Mouse (Mus musculus): Measurements from ENCODE around the gene Usp53. TPM values are rescaled to one million over a fixed set of nuclear protein-coding genes. Genes with fewer than 3 reads are reported as not detected.
A peak's percentile ranks its signal among the peaks of the same experiment; 100 is the strongest.
"Not testable (repeated sequence)": the region's sequence is repeated elsewhere in the genome, so short reads cannot be mapped to it uniquely, and the experiment has no call there.

The Usp53 gene
- total and polyA plus RNA-seq, 3 experiments = 0.03 to 0.08 TPM; not detected in 1

DNA sequence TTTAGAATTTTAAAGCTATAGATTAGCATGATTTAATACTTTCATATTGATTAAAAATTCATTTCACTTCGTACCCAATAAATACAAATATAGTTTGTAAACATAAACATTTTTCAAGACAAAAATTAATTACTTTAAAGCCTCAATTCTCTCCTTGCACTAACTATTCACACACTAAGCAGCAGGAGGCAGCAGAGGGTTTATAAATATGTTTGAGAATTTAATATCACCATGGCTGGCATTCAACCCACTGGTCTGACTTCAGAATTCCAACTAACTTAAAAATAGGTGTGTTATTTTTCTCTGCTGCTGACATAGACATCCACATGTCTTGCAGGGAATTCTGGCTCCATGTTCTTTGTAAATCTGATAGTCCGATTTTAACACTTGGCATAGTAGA, 45.1 kb downstream of the Usp53 start:
- H3K9ac ChIP-seq (ENCODE audit: insufficient read depth, low read depth) = no peak overlapping the region
- no peaks in the 10 kb centered on the region for H3K27me3 ChIP-seq (replicated peaks)
- TF ChIP-seq MAX (IDR thresholded peaks at IDR 0.05; ENCODE audit: low read length) = no peak
- peak; percentile 86 for TF ChIP-seq SMC3 (IDR thresholded peaks at IDR 0.05; ENCODE audit: low read depth, low read length)
- peak; percentile 84 for TF ChIP-seq RAD21 (IDR thresholded peaks at IDR 0.05; ENCODE audit: low read depth, low read length)
- TF ChIP-seq RCOR1 (conservative IDR thresholded peaks at IDR 0.05; ENCODE audit: low read depth, low read length) = no peak
- peak; percentile 69 for TF ChIP-seq ZC3H11A (IDR thresholded peaks at IDR 0.05; ENCODE audit: low read depth, low read length)
- no peak for TF ChIP-seq USF1 (IDR thresholded peaks at IDR 0.05; ENCODE audit: low read depth, low read length)
- TF ChIP-seq EP300 (IDR thresholded peaks at IDR 0.05; ENCODE audit: low read length) = no peak
- TF ChIP-seq JUND (conservative IDR thresholded peaks at IDR 0.05; ENCODE audit: low read depth, low read length) = no peak
- TF ChIP-seq GABPA (IDR thresholded peaks at IDR 0.05; ENCODE audit: insufficient replicate concordance, low read depth, low read length) = no peak
- no peak for TF ChIP-seq NRF1 (IDR thresholded peaks at IDR 0.05; ENCODE audit: low read depth, low read length)
- no peak for TF ChIP-seq ETS1 (conservative IDR thresholded peaks at IDR 0.05; ENCODE audit: low read depth, low read length)
- TF ChIP-seq E2F4 (IDR thresholded peaks at IDR 0.05; ENCODE audit: insufficient replicate concordance, low read depth, low read length) = no peak
- TF ChIP-seq MXI1 (IDR thresholded peaks at IDR 0.05; ENCODE audit: low read depth, low read length) = no peak
- no peak for TF ChIP-seq ZNF384 (IDR thresholded peaks at IDR 0.05; ENCODE audit: low read depth, low read length)
- no peak for TF ChIP-seq POLR2AphosphoS2 (IDR thresholded peaks at IDR 0.05; ENCODE audit: low read depth, low read length)
- TF ChIP-seq USF2 (conservative IDR thresholded peaks at IDR 0.05; ENCODE audit: low read depth, low read length) = no peak
- no peak for TF ChIP-seq MYC (IDR thresholded peaks at IDR 0.05; ENCODE audit: low read depth, low read length)
- no peak for TF ChIP-seq MAZ (IDR thresholded peaks at IDR 0.05; ENCODE audit: low read depth, low read length)
- no peak for TF ChIP-seq JUN (IDR thresholded peaks at IDR 0.05; ENCODE audit: insufficient read depth, low read depth, low read length)
- no peak for TF ChIP-seq ZKSCAN1 (IDR thresholded peaks at IDR 0.05; ENCODE audit: borderline replicate concordance, low read depth, low read length)
- TF ChIP-seq CTCF (conservative IDR thresholded peaks at IDR 0.05 in 1 of 2, IDR thresholded peaks at IDR 0.05 in 1 of 2; ENCODE audit: low read depth in 2 of 2, low read length in 2 of 2) = peak in 1 of 2 experiments; percentile 87; a peak in 3 of 4 replicates
- TF ChIP-seq BHLHE40 (IDR thresholded peaks at IDR 0.05; ENCODE audit: low read depth, low read length) = no peak
- H3K4me2 ChIP-seq (ENCODE audit: insufficient read depth, low read depth, poor library complexity, severe bottlenecking) = no peak overlapping the region
- H3K4me1 ChIP-seq (ENCODE audit: control insufficient read depth in 1 of 2, insufficient read depth in 2 of 2) = peaks cover 6 to 9% of the 10 kb centered on the region in 2 experiments
- DNase-seq (ENCODE audit: extremely low read depth) = peak; percentile 43
- dilution Hi-C loops (cut with MboI; ENCODE audit: extremely low pct_ligation_motif_present, extremely low pct_unique_long_range_greater_than_20kb, low sequenced_read_pairs) = no loop called here
- H3K36me3 ChIP-seq (replicated peaks in 1 of 2; ENCODE audit: control insufficient read depth in 1 of 2, insufficient read depth in 1 of 2, low read length in 1 of 2) = no peaks in the 10 kb centered on the region
- in situ Hi-C loops (cut with MboI; ENCODE audit: low pct_ligation_motif_present, low pct_unique_long_range_greater_than_20kb, low sequenced_read_pairs) = loop anchor here (10.0 kb wide), 2 partner anchors 166 to 216 kb away; no protein-coding TSS in a partner anchor
- H3K27ac ChIP-seq (ENCODE audit: insufficient read depth, low read depth) = no peak overlapping the region
- H3K79me2 ChIP-seq (replicated peaks; ENCODE audit: control insufficient read depth, extremely low read depth, insufficient read depth, poor library complexity, severe bottlenecking) = no peaks in the 10 kb centered on the region
- H3K4me3 ChIP-seq (replicated peaks in 1 of 3; ENCODE audit: low read depth in 2 of 3, low read length in 2 of 3, poor library complexity in 1 of 3) = no peak overlapping the region
- H3K9me3 ChIP-seq (replicated peaks; ENCODE audit: low read length) = no peaks in the 10 kb centered on the region

DNA sequence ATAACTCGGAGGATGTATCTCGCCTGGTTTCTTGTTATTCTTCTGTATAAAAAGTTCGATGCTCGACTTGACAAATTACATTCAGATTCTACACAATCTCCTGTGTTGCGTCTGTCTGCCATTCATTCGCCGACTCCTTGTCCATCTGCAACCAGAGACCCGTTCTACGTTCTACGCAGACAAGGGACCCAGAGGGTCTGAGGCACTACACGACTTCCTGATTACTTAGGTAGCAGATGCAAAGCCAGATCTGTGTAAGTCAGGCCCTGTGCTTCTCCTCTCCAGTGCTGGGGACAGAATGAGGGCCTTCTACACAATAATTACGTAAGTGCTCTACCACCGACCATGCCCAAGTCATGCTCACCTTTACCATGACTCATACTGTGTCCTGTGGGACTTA, 47.1 kb downstream of the Usp53 start:
- dilution Hi-C loops (cut with MboI; ENCODE audit: extremely low pct_ligation_motif_present, extremely low pct_unique_long_range_greater_than_20kb, low sequenced_read_pairs); H3K4me2 ChIP-seq (ENCODE audit: insufficient read depth, low read depth, poor library complexity, severe bottlenecking); H3K9me3 ChIP-seq (replicated peaks; ENCODE audit: low read length); H3K27ac ChIP-seq (ENCODE audit: insufficient read depth, low read depth); H3K36me3 ChIP-seq (replicated peaks in 1 of 2; ENCODE audit: control insufficient read depth in 1 of 2, insufficient read depth in 1 of 2, low read length in 1 of 2); H3K4me1 ChIP-seq (ENCODE audit: control insufficient read depth in 1 of 2, insufficient read depth in 2 of 2); H3K9ac ChIP-seq (ENCODE audit: insufficient read depth, low read depth); DNase-seq (ENCODE audit: extremely low read depth); H3K79me2 ChIP-seq (replicated peaks; ENCODE audit: control insufficient read depth, extremely low read depth, insufficient read depth, poor library complexity, severe bottlenecking); H3K4me3 ChIP-seq (replicated peaks in 1 of 3; ENCODE audit: low read depth in 2 of 3, low read length in 2 of 3, poor library complexity in 1 of 3); H3K27me3 ChIP-seq (replicated peaks): not testable (repeated sequence)
- in situ Hi-C loops (cut with MboI; ENCODE audit: low pct_ligation_motif_present, low pct_unique_long_range_greater_than_20kb, low sequenced_read_pairs) = loop anchor here (10.0 kb wide), 2 partner anchors 168 to 218 kb away; no protein-coding TSS in a partner anchor
